Mouse (Mus musculus) T-helper 17 cell (primary cell): ENCODE data around the gene Zdhhc19.

Source experiments
- in situ Hi-C, 2 experiments: fragments of 300-600 bp; cut with MboI, MseI; formaldehyde crosslinking; loops; 1 replicate in 1 of 2; 2 replicates in 1 of 2; pipeline ENCODE4 v1.15.1; 2025; ENCODE audit warnings: high pct_unique_total_duplicates in 2 of 2

Zdhhc19 gene

DNA sequence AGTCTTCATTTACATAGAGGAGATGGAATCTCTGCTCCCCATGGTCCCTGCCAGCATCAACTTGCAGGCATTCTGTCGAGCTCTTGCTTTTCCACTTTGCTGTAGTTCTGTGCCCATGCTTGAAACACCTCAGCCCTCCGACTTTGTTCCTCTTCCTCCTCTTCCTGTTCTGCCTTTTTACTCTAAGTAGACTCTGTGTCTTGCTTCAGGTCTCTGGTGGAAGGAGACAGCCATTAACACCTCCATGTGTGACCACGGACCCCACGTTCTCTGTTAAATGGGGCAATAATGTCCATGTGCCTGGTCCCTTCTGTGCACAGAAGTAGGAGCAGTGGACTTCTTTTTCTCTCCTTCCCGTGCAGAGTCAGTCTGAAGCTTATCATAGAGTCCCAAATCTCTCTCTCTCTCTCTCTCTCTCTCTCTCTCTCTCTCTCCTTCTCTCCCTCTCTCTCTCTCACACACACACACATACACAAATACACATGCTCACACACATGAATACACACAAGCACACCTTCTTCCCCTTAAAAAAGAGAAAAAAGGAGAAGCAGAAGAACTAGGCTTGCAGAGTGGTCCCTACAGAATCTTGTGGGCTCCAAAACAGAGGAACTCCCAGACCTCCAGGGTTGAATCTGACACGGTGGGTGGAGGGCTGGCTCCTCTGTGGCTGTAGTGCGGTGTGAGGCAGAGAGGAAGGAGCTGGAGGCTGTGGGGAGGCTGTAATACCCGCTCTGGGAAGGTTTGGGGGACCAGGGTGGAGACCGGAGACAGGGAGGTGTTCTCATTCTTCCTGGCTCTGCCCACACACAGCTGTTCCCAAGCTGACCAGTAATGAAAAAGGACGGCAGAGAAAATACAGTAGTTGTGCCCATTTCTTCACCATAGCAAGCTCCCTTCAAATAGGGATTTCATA is 51.3 kb downstream of the Zdhhc19 start:
- in situ Hi-C loops: loop anchor here (10.0 to 25.0 kb wide), 2 partner anchors 587 to 1615 kb away; no protein-coding TSS in a partner anchor

GRCm38 (mm10) chr16:32550084-32550483 is 54.0 kb downstream of the Zdhhc19 start:
- in situ Hi-C loops: loop anchor here in 1 of 2 experiments (25.0 kb wide), 1 partner anchor 962 kb away; the partner anchor contains the start of gene Slc12a8

GRCm38 (mm10) chr16:32550487-32550886 is 54.4 kb downstream of the Zdhhc19 start:
- in situ Hi-C loops: loop anchor here in 1 of 2 experiments (25.0 kb wide), 1 partner anchor 962 kb away; the partner anchor contains the start of gene Slc12a8

GRCm38 (mm10) chr16:32551346-32551747 is 55.3 kb downstream of the Zdhhc19 start:
- in situ Hi-C loops: loop anchor here in 1 of 2 experiments (25.0 kb wide), 1 partner anchor 961 kb away; the partner anchor contains the start of gene Slc12a8

GRCm38 (mm10) chr16:32555588-32555987 is 59.5 kb downstream of the Zdhhc19 start:
- in situ Hi-C loops: loop anchor here in 1 of 2 experiments (5.0 to 25.0 kb wide), 2 partner anchors 52 to 957 kb away; partner anchors contain the start of genes Slc12a8 and Tfrc

- in situ Hi-C loops: loop anchor here in 1 of 2 experiments (5.0 to 25.0 kb wide), 2 partner anchors 48 to 953 kb away; partner anchors contain the start of genes Slc12a8 and Tfrc
Observed at GRCm38 (mm10) chr16:32559493-32559892, 63.4 kb downstream of the Zdhhc19 start.

DNA sequence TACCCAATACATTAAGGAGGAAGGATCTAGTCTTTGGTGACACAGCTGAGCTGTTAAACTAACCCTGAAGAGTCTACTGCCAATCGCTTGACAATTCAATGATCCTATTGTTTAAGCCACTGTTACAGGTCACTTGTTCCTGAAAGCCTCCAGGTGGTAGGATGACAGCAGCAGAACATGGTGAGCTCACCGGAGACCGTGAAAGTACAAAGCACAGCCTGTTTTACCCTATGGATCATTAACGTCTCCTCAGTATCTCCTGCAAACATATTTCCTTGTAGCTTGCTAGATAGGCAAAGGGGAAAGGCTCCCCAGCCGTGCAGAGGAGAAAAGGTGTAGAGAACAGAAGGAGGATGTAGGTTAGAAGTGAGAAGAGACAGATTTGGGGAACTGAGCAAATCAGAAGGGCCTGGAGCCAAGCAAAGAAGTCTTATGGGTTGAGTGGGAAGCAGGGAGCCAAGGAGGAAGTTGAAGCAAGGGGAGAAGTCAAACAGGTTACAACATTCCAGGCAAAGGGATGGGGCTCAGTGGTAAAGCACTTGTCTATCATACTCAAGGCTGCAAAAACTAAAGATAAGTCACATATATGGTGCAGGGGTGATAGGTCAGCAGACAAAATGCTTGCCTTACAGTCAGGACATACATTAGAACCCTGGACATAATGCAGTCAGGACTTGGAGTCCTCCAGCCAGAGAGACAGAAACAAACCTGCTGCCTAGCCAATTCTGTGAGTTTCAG is 67.2 kb downstream of the Zdhhc19 start:
- in situ Hi-C loops: loop anchor here (10.0 to 25.0 kb wide), 2 partner anchors 949 to 1528 kb away; partner anchors contain the start of gene Slc12a8 (in 1 of the 2)

- in situ Hi-C loops: loop anchor here (10.0 to 25.0 kb wide), 2 partner anchors 945 to 1532 kb away; partner anchors contain the start of gene Slc12a8 (in 1 of the 2)
Observed at GRCm38 (mm10) chr16:32567282-32567681, 71.2 kb downstream of the Zdhhc19 start.

- in situ Hi-C loops: loop anchor here (10.0 to 25.0 kb wide), 2 partner anchors 944 to 1534 kb away; partner anchors contain the start of gene Slc12a8 (in 1 of the 2)
Observed at GRCm38 (mm10) chr16:32568401-32568800, 72.3 kb downstream of the Zdhhc19 start.

- in situ Hi-C loops: loop anchor here in 1 of 2 experiments (25.0 kb wide), 1 partner anchor 942 kb away; the partner anchor contains the start of gene Slc12a8
Observed at GRCm38 (mm10) chr16:32570042-32570441, 74.0 kb downstream of the Zdhhc19 start.

DNA sequence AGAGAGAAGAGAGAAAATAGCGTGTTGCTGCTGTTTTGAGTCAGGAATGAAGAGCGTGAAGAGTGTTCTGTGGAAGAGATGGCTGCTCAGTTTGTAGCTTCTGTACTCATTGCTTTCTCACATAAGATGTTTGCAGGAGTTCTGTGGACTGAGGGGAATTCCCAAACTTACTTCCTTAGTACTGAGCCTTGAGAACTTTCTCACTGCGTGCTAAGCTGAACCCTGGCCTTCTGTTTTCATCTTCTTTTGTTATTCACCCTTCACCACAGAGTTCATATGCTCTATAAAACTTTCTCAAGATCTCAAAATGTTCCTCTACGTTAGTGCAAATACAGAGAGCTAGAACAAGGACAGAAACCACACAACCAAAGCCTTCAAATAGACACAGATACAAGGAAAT is 76.5 kb downstream of the Zdhhc19 start:
- in situ Hi-C loops: loop anchor here in 1 of 2 experiments (25.0 kb wide), 1 partner anchor 940 kb away; the partner anchor contains the start of gene Slc12a8

DNA sequence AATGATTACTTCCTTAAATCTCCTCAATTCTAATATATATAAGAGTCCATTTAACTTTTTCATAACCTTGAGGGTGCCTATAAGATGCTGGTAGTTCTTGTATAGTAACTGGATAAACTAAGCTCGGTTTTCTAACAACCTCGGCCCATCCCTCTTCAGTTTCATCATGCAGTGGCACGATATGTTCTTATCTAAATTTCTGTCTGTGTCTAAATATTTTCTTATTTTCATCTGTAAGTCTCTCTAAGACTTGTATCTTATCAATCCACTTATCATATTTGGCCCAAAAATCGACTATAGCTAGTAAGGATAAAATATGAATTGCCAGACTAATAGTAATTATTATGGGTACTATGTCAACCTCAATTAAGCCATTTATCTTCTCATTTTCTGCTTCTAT is 90.4 kb downstream of the Zdhhc19 start:
- in situ Hi-C loops: no loop called here

DNA sequence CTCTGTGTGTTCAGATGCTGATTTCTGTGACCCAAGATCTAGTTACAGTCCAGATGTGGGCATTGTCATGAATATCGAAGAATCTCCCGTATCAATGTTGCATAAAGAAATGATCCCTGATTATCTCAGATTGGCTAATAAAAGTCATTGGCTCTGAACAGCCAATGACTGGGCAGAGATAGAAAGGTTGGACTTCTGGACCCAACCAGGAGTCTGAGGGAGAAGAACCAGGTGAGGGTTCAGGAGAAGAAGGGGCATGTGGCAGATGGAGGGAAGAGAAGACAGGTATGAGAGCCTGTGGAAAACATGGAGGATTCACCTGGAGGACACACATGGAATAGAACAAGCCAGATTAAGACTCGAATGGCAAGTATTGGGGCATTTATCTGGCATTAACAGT is 92.5 kb downstream of the Zdhhc19 start:
- in situ Hi-C loops: no loop called here

DNA sequence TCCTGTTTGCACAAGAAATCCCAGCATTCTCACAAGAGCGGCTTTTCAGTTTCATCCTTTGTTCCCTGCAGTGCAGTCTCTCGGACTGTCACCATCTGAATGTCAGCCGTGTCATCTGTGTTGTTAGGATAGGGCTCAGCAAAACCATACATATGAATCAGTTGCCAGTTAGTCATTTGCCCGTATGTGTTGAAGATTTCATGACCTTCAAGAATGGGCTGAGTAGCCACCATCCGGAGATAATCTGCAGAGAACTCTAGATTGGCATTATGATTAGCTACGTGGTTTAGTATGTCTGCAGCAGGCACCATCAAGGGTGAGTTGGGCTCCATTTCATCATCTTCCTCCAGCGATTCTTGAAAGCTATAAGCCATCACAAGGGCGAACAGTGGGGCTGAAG is 95.5 kb downstream of the Zdhhc19 start:
- in situ Hi-C loops: no loop called here

GRCm38 (mm10) chr16:32593283-32593805 is 97.3 kb downstream of the Zdhhc19 start:
- in situ Hi-C loops: no loop called here

GRCm38 (mm10) chr16:32593916-32594315 is 97.9 kb downstream of the Zdhhc19 start:
- in situ Hi-C loops: no loop called here

- in situ Hi-C loops: no loop called here
Observed at GRCm38 (mm10) chr16:32594701-32595100, 98.6 kb downstream of the Zdhhc19 start.

DNA sequence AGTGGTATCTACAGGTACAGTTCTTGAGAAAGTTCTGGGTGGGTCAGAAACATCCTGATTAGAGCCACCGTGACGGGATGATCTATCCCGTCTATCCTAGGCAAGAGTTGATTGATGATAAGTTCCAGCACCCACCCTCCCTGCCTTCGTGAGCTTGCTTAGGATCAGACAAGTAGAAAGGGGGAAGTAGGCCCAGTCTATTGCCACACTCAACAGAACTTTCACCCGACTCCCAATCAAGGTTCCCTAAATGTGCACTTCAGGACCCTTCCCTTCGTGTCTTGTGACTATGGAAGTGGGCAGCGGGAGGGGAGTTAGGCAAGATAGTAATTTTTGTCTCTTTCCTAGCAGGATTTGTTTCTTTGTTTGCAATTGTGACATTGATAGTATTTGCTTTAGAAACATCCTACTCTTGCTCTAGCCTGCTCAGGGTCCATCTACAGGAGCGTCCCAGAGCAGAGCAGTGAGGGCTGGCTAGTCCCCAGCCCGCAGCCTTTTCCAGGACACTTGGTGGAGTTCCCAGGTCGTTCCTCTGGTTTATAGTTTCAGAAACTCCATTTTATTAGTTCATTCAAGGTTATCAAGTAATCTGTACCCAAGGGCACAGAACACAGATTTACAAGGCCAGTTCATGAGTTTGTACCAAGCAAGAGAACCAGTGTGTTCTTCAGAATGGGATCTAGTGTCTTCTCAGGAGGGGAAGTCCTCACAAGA is 99.2 kb downstream of the Zdhhc19 start:
- in situ Hi-C loops: no loop called here

GRCm38 (mm10) chr16:32597909-32598381 is 101.9 kb downstream of the Zdhhc19 start:
- in situ Hi-C loops: no loop called here

DNA sequence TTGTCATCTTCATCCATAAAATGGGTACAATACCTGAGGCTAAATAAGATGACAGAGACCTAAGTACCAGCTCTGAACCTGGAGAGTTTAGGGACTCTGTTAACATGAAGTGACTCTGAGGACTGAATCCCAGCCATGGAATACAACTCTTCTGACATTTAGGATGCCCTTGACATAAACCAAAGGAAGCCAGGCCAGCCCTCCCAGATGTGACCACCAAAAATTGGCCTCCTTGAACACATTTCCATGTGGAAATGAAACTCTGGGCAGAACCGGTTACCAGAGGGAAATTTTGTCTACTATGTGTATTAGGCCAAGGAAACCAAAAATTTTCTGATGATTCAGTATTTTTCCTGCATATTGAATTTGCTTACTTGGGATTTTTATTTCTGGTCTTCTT is 103.1 kb downstream of the Zdhhc19 start:
- in situ Hi-C loops: no loop called here
